19 mouse cellular contexts compared by ENCODE assay signal in the genomic region with DNA sequence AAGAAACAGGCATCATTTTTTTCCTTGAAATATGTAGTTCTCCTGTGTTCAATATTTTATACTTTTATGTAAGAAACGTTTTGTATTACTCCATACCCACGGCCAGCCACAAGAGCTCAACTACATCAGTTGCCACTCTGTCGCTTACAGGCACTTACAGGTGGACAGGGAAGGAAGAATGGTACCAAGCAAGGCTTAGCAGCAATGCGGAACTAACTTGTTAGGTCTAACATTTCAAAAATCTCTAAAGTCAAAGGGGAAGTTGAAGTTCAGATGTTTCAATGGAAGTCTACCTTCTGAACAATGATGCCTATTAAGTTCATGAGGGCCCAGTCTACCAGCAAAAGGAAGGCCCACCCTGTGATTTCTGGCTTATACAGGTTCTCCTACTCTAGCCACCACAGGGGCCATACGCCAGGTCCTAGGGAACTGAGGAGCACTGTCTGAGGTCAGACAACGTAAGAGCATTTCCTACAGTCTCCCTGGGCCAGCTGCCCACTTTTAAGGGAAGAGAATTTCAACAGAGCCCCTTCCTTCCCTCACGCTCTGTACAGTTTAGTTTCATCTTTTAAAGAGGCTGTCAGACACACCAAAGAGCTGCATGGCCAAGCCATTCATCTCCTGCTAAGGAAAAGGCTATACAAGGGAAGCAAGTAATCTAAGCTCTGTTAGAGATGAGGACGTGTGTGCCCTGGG.
DNase-seq lines count a peak whose midpoint lies in the region; ATAC-seq lines count a peak whose summit lies in the region.
"Had no signal": no experiment of that assay in that cellular context is flagged by ENCODE, and none has a peak within 500 bp of the region (broad histone marks: within the 10 kb centered on the region; RNA-seq: fewer than 3 reads in every experiment).

No protein-coding gene starts in this region.

- H3K36me3 ChIP-seq in liver, embryonic 16.5 days (ENCODE audit: control insufficient read depth, insufficient read depth): no peaks in the 10 kb centered on the region
- no peaks in the 10 kb centered on the region for H3K36me3 ChIP-seq in liver, embryonic 11.5 days (ENCODE audit: control insufficient read depth, insufficient read depth, low read length)
- H3K36me3 ChIP-seq in kidney, embryonic 16.5 days (ENCODE audit: insufficient read depth, low read length): no peaks in the 10 kb centered on the region
- H3K36me3 ChIP-seq: embryonic facial prominence, embryonic 12.5 days; G1E; hindbrain, embryonic 15.5 days had no signal

- no peak overlapping the region for H3K4me2 ChIP-seq in liver, embryonic 16.5 days (ENCODE audit: low read depth, low read length)
- no peak overlapping the region for H3K4me2 ChIP-seq in liver, embryonic 11.5 days
- H3K4me2 ChIP-seq in kidney, embryonic 16.5 days (replicated peaks; ENCODE audit: low read depth, low read length): no peak overlapping the region
- H3K4me2 ChIP-seq: embryonic facial prominence, embryonic 12.5 days; forebrain, embryonic 15.5 days; hindbrain, embryonic 15.5 days had no signal

- H3K9ac ChIP-seq in liver, embryonic 16.5 days (ENCODE audit: low read depth, low read length): no peak overlapping the region
- H3K9ac ChIP-seq in liver, embryonic 11.5 days (ENCODE audit: low read depth, low read length): no peak overlapping the region
- no peak overlapping the region for H3K9ac ChIP-seq in kidney, embryonic 16.5 days (replicated peaks; ENCODE audit: low read length)
- H3K9ac ChIP-seq: embryonic facial prominence, embryonic 12.5 days; forebrain, embryonic 15.5 days; hindbrain, embryonic 15.5 days had no signal

- WGBS in liver, embryonic 16.5 days (ENCODE audit: insufficient replicate concordance): 58% methylated on average over 8 of the region's 8 CpGs
- 81% methylated on average over 8 of the region's 8 CpGs for WGBS in liver, embryonic 11.5 days
- WGBS in kidney, embryonic 16.5 days: 90% methylated on average over 8 of the region's 8 CpGs

- H3K27me3 ChIP-seq in liver, embryonic 16.5 days (ENCODE audit: control insufficient read depth, insufficient read depth, low read depth, low read length): no peaks in the 10 kb centered on the region
- H3K27me3 ChIP-seq in liver, embryonic 11.5 days (replicated peaks; ENCODE audit: control insufficient read depth, insufficient read depth, low read length): no peaks in the 10 kb centered on the region
- no peaks in the 10 kb centered on the region for H3K27me3 ChIP-seq in kidney, embryonic 16.5 days (ENCODE audit: insufficient read depth, low read length)
- H3K27me3 ChIP-seq: embryonic facial prominence, embryonic 12.5 days; forebrain, embryonic 15.5 days; hindbrain, embryonic 15.5 days had no signal

- no peak overlapping the region for H3K4me3 ChIP-seq in liver, embryonic 16.5 days (ENCODE audit: low read depth, low read length)
- H3K4me3 ChIP-seq in liver, embryonic 11.5 days (ENCODE audit: low read depth, low read length): no peak overlapping the region
- no peak overlapping the region for H3K4me3 ChIP-seq in kidney, embryonic 16.5 days (ENCODE audit: low read length)
- H3K4me3 ChIP-seq: embryonic facial prominence, embryonic 12.5 days; forebrain, embryonic 15.5 days; hindbrain, embryonic 15.5 days had no signal

- no peak for DNase-seq in liver, embryonic 11.5 days (ENCODE audit: low spot score)
- DNase-seq in ovary, postnatal 36 days (ENCODE audit: low spot score): no peak
- DNase-seq: adrenal gland, adult 8-10 months; adrenal gland, postnatal 36 days; B cell, adult 2 months; cerebellum, adult 11 months; cerebellum, adult 8-10 months; cerebellum, postnatal 14 days; gastrocnemius, postnatal 36 days; heart, postnatal 10 days had no signal

- peak; percentile 37; the same call in 1 of the 2 replicates for ATAC-seq in liver, embryonic 16.5 days (ENCODE audit: low read depth)
- ATAC-seq in liver, embryonic 11.5 days (replicated peaks; ENCODE audit: low FRiP score): no peak
- peak; percentile 53; the same call in 1 of the 2 replicates for ATAC-seq in common myeloid progenitor, adult 5-6 weeks (replicated peaks; ENCODE audit: low read depth, poor library complexity, severe bottlenecking)
- peak; percentile 74 for ATAC-seq in megakaryocyte, adult 5-6 weeks (ENCODE audit: poor library complexity, severe bottlenecking)
- no peak for ATAC-seq in kidney, embryonic 16.5 days (ENCODE audit: low FRiP score, low TSS enrichment)
- ATAC-seq: CD4-positive, CD25-positive, alpha-beta regulatory T cell, adult 4 months; forebrain, embryonic 15.5 days had no signal

- no peaks in the 10 kb centered on the region for H3K4me1 ChIP-seq in liver, embryonic 16.5 days (ENCODE audit: control insufficient read depth, low read depth, low read length)
- H3K4me1 ChIP-seq in liver, embryonic 11.5 days (replicated peaks; ENCODE audit: control insufficient read depth, insufficient read depth, low read length): no peaks in the 10 kb centered on the region
- peaks cover 4% of the 10 kb centered on the region; the same call in 1 of the 2 replicates for H3K4me1 ChIP-seq in kidney, embryonic 16.5 days (ENCODE audit: insufficient read depth, low read length)
- H3K4me1 ChIP-seq: embryonic facial prominence, embryonic 12.5 days; hindbrain, embryonic 15.5 days had no signal

- H3K27ac ChIP-seq in liver, embryonic 16.5 days (ENCODE audit: low read length): no peak overlapping the region
- no peak overlapping the region for H3K27ac ChIP-seq in liver, embryonic 11.5 days (ENCODE audit: low read depth, low read length)
- H3K27ac ChIP-seq in kidney, embryonic 16.5 days (ENCODE audit: low read length): no peak overlapping the region
- H3K27ac ChIP-seq: embryonic facial prominence, embryonic 12.5 days; forebrain, embryonic 15.5 days; hindbrain, embryonic 15.5 days had no signal

- H3K9me3 ChIP-seq in liver, embryonic 16.5 days (replicated peaks; ENCODE audit: control insufficient read depth, low read length): no peaks in the 10 kb centered on the region
- no peaks in the 10 kb centered on the region for H3K9me3 ChIP-seq in liver, embryonic 11.5 days (ENCODE audit: control insufficient read depth, low read length)
- peaks cover 4% of the 10 kb centered on the region; the same call in 1 of the 2 replicates for H3K9me3 ChIP-seq in kidney, embryonic 16.5 days (ENCODE audit: low read length)
- H3K9me3 ChIP-seq: forebrain, embryonic 15.5 days; hindbrain, embryonic 15.5 days had no signal

Comparison
In these comparisons a context has a peak if more than half of its experiments do, and no peak if none do; other contexts are left out.
1. ATAC-seq: peak in liver, embryonic 16.5 days (single experiment), common myeloid progenitor, adult 5-6 weeks (single experiment) and megakaryocyte, adult 5-6 weeks (single experiment); none in liver, embryonic 11.5 days (single experiment) and kidney, embryonic 16.5 days (single experiment).